Mouse (Mus musculus) erythroblast, embryonic 14.5 days (primary cell): ENCODE measurements around the gene Rabl6.

Experiments used
- GATA1 ChIP-seq: IDR thresholded peaks from 2 replicates; pipeline ENCODE4 v1.6.1; 2012; ENCODE audit warnings: low read length, inconsistent platforms, mixed read lengths
- TAL1 ChIP-seq: IDR thresholded peaks from 3 replicates; pipeline ENCODE4 v1.6.1; 2012; ENCODE audit warnings: low read length, inconsistent platforms, mixed read lengths

DNA sequence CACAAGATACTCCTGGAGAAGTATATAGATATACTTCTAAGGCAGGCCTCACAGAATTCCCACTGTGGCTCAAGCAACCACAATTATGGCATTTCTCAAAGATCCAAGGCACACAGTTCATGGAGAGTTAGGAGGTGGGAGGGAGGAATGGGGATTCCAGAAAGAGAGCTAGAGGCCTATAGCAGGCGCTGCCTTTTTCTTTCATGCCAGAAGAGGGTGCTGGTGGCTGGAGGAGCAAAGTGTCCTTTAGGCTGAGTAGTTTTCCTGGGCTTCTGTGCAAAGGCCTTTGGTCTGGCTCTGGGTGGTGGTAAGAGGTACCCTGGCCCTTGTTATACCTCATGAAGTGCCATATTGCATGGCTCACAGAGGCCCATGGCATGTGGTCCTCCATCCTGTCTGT is 25.7 kb upstream of the Rabl6 start:
- no peak for TF ChIP-seq GATA1
- no peak for TF ChIP-seq TAL1
